26 mouse cellular contexts compared by ENCODE assay signal in genomic region chr13:58922174-58922573, GRCm38 (mm10).
DNase-seq lines count a peak whose midpoint lies in the region; ATAC-seq and TF ChIP-seq lines count a peak whose summit lies in the region.
"Had no signal": no experiment of that assay in that cellular context is flagged by ENCODE, and none has a peak within 500 bp of the region (broad histone marks: within the 10 kb centered on the region; RNA-seq: fewer than 3 reads in every experiment).

No protein-coding gene starts in this region.

- H3K4me1 ChIP-seq in forebrain, embryonic 15.5 days: peaks cover 19% of the 10 kb centered on the region
- H3K4me1 ChIP-seq in forebrain, embryonic 16.5 days (replicated peaks; ENCODE audit: control insufficient read depth, insufficient read depth, low read length): peaks cover 11% of the 10 kb centered on the region
- peaks cover 33% of the 10 kb centered on the region for H3K4me1 ChIP-seq in cerebellum, adult 2 months (ENCODE audit: control insufficient read depth, insufficient read depth, low read length)
- peaks cover 21% of the 10 kb centered on the region for H3K4me1 ChIP-seq in limb, embryonic 10.5 days
- H3K4me1 ChIP-seq: hindbrain, embryonic 13.5 days; liver, embryonic 12.5 days had no signal

- no peak for ATAC-seq in forebrain, embryonic 15.5 days (replicated peaks)
- no peak for ATAC-seq in forebrain, embryonic 16.5 days
- ATAC-seq: CD4-positive, CD25-positive, alpha-beta regulatory T cell, adult 4 months; intestine, embryonic 16.5 days; liver, embryonic 12.5 days; liver, postnatal 0 days; midbrain, embryonic 16.5 days had no signal

- no peaks in the 10 kb centered on the region for H3K36me3 ChIP-seq in forebrain, embryonic 15.5 days
- no peaks in the 10 kb centered on the region for H3K36me3 ChIP-seq in forebrain, embryonic 16.5 days (ENCODE audit: control insufficient read depth, insufficient read depth)
- H3K36me3 ChIP-seq in limb, embryonic 10.5 days: no peaks in the 10 kb centered on the region
- H3K36me3 ChIP-seq: hindbrain, embryonic 13.5 days; liver, embryonic 12.5 days; neural tube, embryonic 12.5 days had no signal

- TF ChIP-seq CTCF in left cerebral cortex, adult 2 months (IDR thresholded peaks at IDR 0.05): no peak; the same call in 1 of the 2 replicates
- no peak for TF ChIP-seq CTCF in cerebellum, adult 2 months (IDR thresholded peaks at IDR 0.05; ENCODE audit: borderline replicate concordance, insufficient read depth, low read depth, low read length)

- TF ChIP-seq POLR2A in cerebellum, adult 2 months (IDR thresholded peaks at IDR 0.05; ENCODE audit: borderline replicate concordance, insufficient read depth, low read length): no peak

- H3K4me3 ChIP-seq in forebrain, embryonic 15.5 days: no peak overlapping the region
- H3K4me3 ChIP-seq in forebrain, embryonic 16.5 days (replicated peaks; ENCODE audit: low read length): no peak overlapping the region
- no peak overlapping the region for H3K4me3 ChIP-seq in left cerebral cortex, adult 2 months
- no peak overlapping the region for H3K4me3 ChIP-seq in cerebellum, adult 2 months (replicated peaks; ENCODE audit: insufficient read depth, low read depth, low read length)
- no peak overlapping the region for H3K4me3 ChIP-seq in limb, embryonic 10.5 days
- H3K4me3 ChIP-seq: erythroblast, embryonic 14.5 days; hindbrain, embryonic 13.5 days; liver, embryonic 12.5 days; neural tube, embryonic 12.5 days had no signal

- no peak overlapping the region for H3K4me2 ChIP-seq in forebrain, embryonic 15.5 days (replicated peaks)
- no peak overlapping the region for H3K4me2 ChIP-seq in forebrain, embryonic 16.5 days (ENCODE audit: low read length)
- H3K4me2 ChIP-seq: heart, embryonic 11.5 days; hindbrain, embryonic 13.5 days; liver, embryonic 12.5 days; midbrain, embryonic 11.5 days; neural tube, embryonic 12.5 days had no signal

- no peak overlapping the region for H3K9ac ChIP-seq in forebrain, embryonic 15.5 days (replicated peaks)
- no peak overlapping the region for H3K9ac ChIP-seq in forebrain, embryonic 16.5 days (replicated peaks; ENCODE audit: low read depth, low read length)
- H3K9ac ChIP-seq: hindbrain, embryonic 13.5 days; liver, embryonic 12.5 days; liver, postnatal 0 days; neural tube, embryonic 12.5 days had no signal

- WGBS in forebrain, embryonic 15.5 days: 63% methylated on average over 15 of the region's 15 CpGs
- WGBS in forebrain, embryonic 16.5 days: 67% methylated on average over 15 of the region's 15 CpGs
- 9% methylated on average over 15 of the region's 15 CpGs for WGBS in cerebellum, adult 2 months
- WGBS in limb, embryonic 10.5 days: 92% methylated on average over 15 of the region's 15 CpGs

- H3K27ac ChIP-seq in forebrain, embryonic 15.5 days (replicated peaks): peak overlapping the region; percentile 11; the same call in 1 of the 2 replicates
- no peak overlapping the region for H3K27ac ChIP-seq in forebrain, embryonic 16.5 days (ENCODE audit: low read length)
- peak overlapping the region; percentile 76 for H3K27ac ChIP-seq in left cerebral cortex, adult 2 months
- peak overlapping the region; percentile 76; the same call in 1 of the 2 replicates for H3K27ac ChIP-seq in cerebellum, adult 2 months (ENCODE audit: insufficient read depth, low read length)
- no peak overlapping the region for H3K27ac ChIP-seq in limb, embryonic 10.5 days
- H3K27ac ChIP-seq: hindbrain, embryonic 13.5 days; kidney, postnatal 0 days; liver, embryonic 12.5 days; neural tube, embryonic 12.5 days had no signal

- H3K27me3 ChIP-seq in forebrain, embryonic 15.5 days: no peaks in the 10 kb centered on the region
- H3K27me3 ChIP-seq in forebrain, embryonic 16.5 days (replicated peaks; ENCODE audit: control insufficient read depth, insufficient read depth, low read length): no peaks in the 10 kb centered on the region
- no peaks in the 10 kb centered on the region for H3K27me3 ChIP-seq in cerebellum, adult 2 months (ENCODE audit: control insufficient read depth, insufficient read depth, low read length)
- no peaks in the 10 kb centered on the region for H3K27me3 ChIP-seq in limb, embryonic 10.5 days (ENCODE audit: low read depth, poor library complexity, severe bottlenecking)
- H3K27me3 ChIP-seq: hindbrain, embryonic 13.5 days; liver, embryonic 12.5 days; neural tube, embryonic 12.5 days had no signal

- no peak for DNase-seq in left cerebral cortex, adult 2 months (ENCODE audit: extremely low spot score in 1 of 2, low spot score in 2 of 2)
- DNase-seq in left cerebral cortex, adult 8-10 months (ENCODE audit: low spot score in 2 of 2): no peak
- DNase-seq in cerebellum, adult 2 months: peak; percentile 65 to 80
- DNase-seq in cerebellum, postnatal 36 days: peak; percentile 40 to 53
- no peak for DNase-seq in limb, embryonic 10.5 days (ENCODE audit: low spot score)
- DNase-seq: adrenal gland, postnatal 25 days; gastrocnemius, postnatal 14 days; heart, postnatal 4 days; kidney, adult 8-10 months; liver, postnatal 0 days; lung, postnatal 36 days; right cerebral cortex, postnatal 4 days; thymus, adult 2 months; thymus, postnatal 36 days had no signal

- no peaks in the 10 kb centered on the region for H3K9me3 ChIP-seq in forebrain, embryonic 15.5 days
- no peaks in the 10 kb centered on the region for H3K9me3 ChIP-seq in forebrain, embryonic 16.5 days (ENCODE audit: control insufficient read depth, low read length)
- H3K9me3 ChIP-seq in limb, embryonic 10.5 days (replicated peaks): no peaks in the 10 kb centered on the region
- H3K9me3 ChIP-seq: hindbrain, embryonic 13.5 days; liver, embryonic 12.5 days; neural tube, embryonic 12.5 days had no signal

- intact Hi-C loops in left cerebral cortex, adult 2 months (cut with DNase I): loop anchor here (5.0 kb wide), 1 partner anchor 115 kb away; the partner anchor contains the start of gene Ntrk2

Comparison
In these comparisons a context has a peak if more than half of its experiments do, and no peak if none do; other contexts are left out.
1. H3K27ac ChIP-seq: peak in forebrain, embryonic 15.5 days (single experiment), left cerebral cortex, adult 2 months (single experiment) and cerebellum, adult 2 months (single experiment); none in forebrain, embryonic 16.5 days (single experiment) and limb, embryonic 10.5 days (single experiment).
2. DNase-seq: peak in cerebellum, adult 2 months (2 of 2) and cerebellum, postnatal 36 days (2 of 2); none in left cerebral cortex, adult 2 months (0 of 2), left cerebral cortex, adult 8-10 months (0 of 2) and limb, embryonic 10.5 days (single experiment).